Mouse (Mus musculus) adrenal gland, adult 10 weeks (tissue): ENCODE measurements around the gene Pla2r1. TPM values are rescaled to one million over a fixed set of nuclear protein-coding genes. Genes with fewer than 3 reads are reported as not detected.

Source experiments
- polyA plus RNA-seq: library from polyadenylated mRNA; stranded (reverse); fragments of 350-450 nt; fragmentation: Illumina TruSeq; extraction: RNeasy Lipid Tissue Mini Kit (QIAGEN cat#74804); gene quantifications from one replicate; pipeline ENCODE4 v1.2.3, GENCODE M21; 2014; ENCODE audit warnings: low read depth, low replicate concordance

Pla2r1 gene
- polyA plus RNA-seq: 5.9 TPM

GRCm38 (mm10) chr2:60552902-60553682 is at the start of gene Pla2r1:
Gene Pla2r1 (minus strand): TSS chr2:60553308.

GRCm38 (mm10) chr2:60382858-60383669 is 170.0 kb downstream of the Pla2r1 start, which contains the start of gene Ly75:
Gene Ly75 (minus strand): TSS chr2:60383303.

Other genes with a start within 250 kb of the Pla2r1 start
- 1.6 TPM for gene Ly75, start 170.0 kb downstream of the Pla2r1 start, polyA plus RNA-seq
- gene Itgb6, start 169.3 kb upstream of the Pla2r1 start, polyA plus RNA-seq: not detected